Mouse (Mus musculus) liver, adult 2 months (tissue): ENCODE results near the gene Rsph14. TPM values are rescaled to one million over a fixed set of nuclear protein-coding genes. Genes with fewer than 3 reads are reported as not detected.

Experiments
- DNase-seq: peaks from one replicate; pipeline ENCODE4 v3.0.0-alpha.2; 2011; ENCODE audit warnings: low read depth, low spot score; ENCODE audit errors: extremely low read depth
- H3K27ac ChIP-seq: fragments of 200-500 bp; replicated peaks from 2 replicates; pipeline ENCODE4 v1.5.1; 2012; ENCODE audit warnings: low read depth, mild to moderate bottlenecking, control low read depth, inconsistent platforms, low read length; ENCODE audit not compliant: insufficient read depth
- H3K27me3 ChIP-seq: fragments of 200-500 bp; 2 replicates; pipeline ENCODE4 v1.6.1; 2012; ENCODE audit warnings: mild to moderate bottlenecking, moderate library complexity, low read length, inconsistent platforms; ENCODE audit not compliant: control insufficient read depth, insufficient read depth
- H3K36me3 ChIP-seq: fragments of 200-500 bp; 2 replicates; pipeline ENCODE4 v1.6.1; 2012; ENCODE audit warnings: low read length, inconsistent platforms; ENCODE audit not compliant: control insufficient read depth, insufficient read depth
- H3K4me1 ChIP-seq: fragments of 200-500 bp; 2 replicates; pipeline ENCODE4 v1.6.1; 2011; ENCODE audit warnings: low read length; ENCODE audit not compliant: control insufficient read depth, insufficient read depth
- H3K4me3 ChIP-seq: fragments of 200-500 bp; 2 replicates; pipeline ENCODE4 v1.5.1; 2011; ENCODE audit warnings: low read depth, mild to moderate bottlenecking, control low read depth, low read length, moderate library complexity; ENCODE audit not compliant: insufficient read depth
- H3K79me2 ChIP-seq: fragments of 200-500 bp; 2 replicates; pipeline ENCODE4 v1.6.1; 2012; ENCODE audit warnings: inconsistent platforms, mild to moderate bottlenecking, low read length, moderate library complexity; ENCODE audit not compliant: control insufficient read depth, insufficient read depth
- H3K9ac ChIP-seq: fragments of 200-500 bp; 2 replicates; pipeline ENCODE4 v1.6.1; 2012; ENCODE audit warnings: low read depth, mild to moderate bottlenecking, control low read depth, inconsistent platforms, low read length
- CTCF ChIP-seq: fragments of 200-500 bp; IDR thresholded peaks from 2 replicates; pipeline ENCODE4 v1.5.1; 2011; ENCODE audit warnings: low read depth, low read length, control low read depth
- POLR2A ChIP-seq: fragments of 200-500 bp; IDR thresholded peaks from 2 replicates; pipeline ENCODE4 v1.6.1; 2011; ENCODE audit warnings: low read length, control low read depth; ENCODE audit not compliant: insufficient read depth; ENCODE audit errors: extremely low read depth
- WGBS: fragments of 180-500 bp; shearing (Covaris S2); methylation state at CpG from one replicate; pipeline ENCODE4 v1.1.7; 2018; 5-methylcytosine and 5-hydroxymethylcytosine counted together
- polyA plus RNA-seq: library from polyadenylated mRNA; depleted of rRNA; stranded (reverse); fragments of >200 nt; gene quantifications from 2 replicates; pipeline ENCODE4 v1.2.3, GENCODE M21; 2012; rRNA removed
- total RNA-seq: library from RNA; depleted of rRNA; stranded (reverse); fragments of >200 nt; gene quantifications from 2 replicates; pipeline ENCODE4 v1.2.3, GENCODE M21; 2014; rRNA removed

Gene Rsph14
- total and polyA plus RNA-seq, 2 experiments: not detected

GRCm38 (mm10) chr10:74924274-74924673, 108.1 kb downstream of the Rsph14 start:
- 86% methylated on average over 14 of the region's 14 CpGs for WGBS
- H3K27me3 ChIP-seq: no peaks in the 10 kb centered on the region
- no peak overlapping the region for H3K27ac ChIP-seq
- no peak for TF ChIP-seq CTCF
- no peak for TF ChIP-seq POLR2A
- no peak overlapping the region for H3K4me3 ChIP-seq
- H3K36me3 ChIP-seq: no peaks in the 10 kb centered on the region
- H3K9ac ChIP-seq: no peak overlapping the region
- H3K4me1 ChIP-seq: peaks cover 2% of the 10 kb centered on the region; the same call in 1 of the 2 replicates
- DNase-seq: no peak
- H3K79me2 ChIP-seq: no peaks in the 10 kb centered on the region

- Histone ChIP-seq H3K27me3 (no peaks in the 10 kb centered on the region), H3K4me1 (peaks cover 2% of the 10 kb centered on the region; the same call in 1 of the 2 replicates), H3K27ac (no peak overlapping the region), H3K79me2 (no peaks in the 10 kb centered on the region), H3K9ac (no peak overlapping the region), H3K4me3 (no peak overlapping the region), H3K36me3 (no peaks in the 10 kb centered on the region)
- TF ChIP-seq CTCF (peak; percentile 60), POLR2A (no peak)
- no peak for DNase-seq
- WGBS: 53% methylated on average over 6 of the region's 6 CpGs
Observed at GRCm38 (mm10) chr10:74922763-74923162, 109.6 kb downstream of the Rsph14 start.

- DNase-seq: no peak
Observed at GRCm38 (mm10) chr10:74921614-74922013, 110.8 kb downstream of the Rsph14 start.

GRCm38 (mm10) chr10:74920853-74921567, 111.4 kb downstream of the Rsph14 start:
- Histone ChIP-seq H3K4me3 (no peak overlapping the region), H3K9ac (no peak overlapping the region), H3K4me1 (peaks cover 2% of the 10 kb centered on the region; the same call in 1 of the 2 replicates), H3K27ac (no peak overlapping the region), H3K27me3 (no peaks in the 10 kb centered on the region), H3K79me2 (no peaks in the 10 kb centered on the region), H3K36me3 (no peaks in the 10 kb centered on the region)
- WGBS: 45% methylated on average over 17 of the region's 17 CpGs
- peak; percentile 25 for DNase-seq
- no peak for TF ChIP-seq POLR2A
- peak; percentile 93 for TF ChIP-seq CTCF

More at GRCm38 (mm10) chr10:74921614-74922013, 110.8 kb downstream of the Rsph14 start:
- TF ChIP-seq CTCF (no peak), POLR2A (no peak)
- Histone ChIP-seq H3K27ac (no peak overlapping the region), H3K4me3 (no peak overlapping the region), H3K36me3 (no peaks in the 10 kb centered on the region), H3K79me2 (no peaks in the 10 kb centered on the region), H3K9ac (no peak overlapping the region), H3K4me1 (peaks cover 2% of the 10 kb centered on the region; the same call in 1 of the 2 replicates), H3K27me3 (no peaks in the 10 kb centered on the region)
- WGBS: 77% methylated on average over 11 of the region's 11 CpGs

- no peaks in the 10 kb centered on the region for H3K79me2 ChIP-seq
- no peaks in the 10 kb centered on the region for H3K27me3 ChIP-seq
- WGBS: 40% methylated on average over 5 of the region's 5 CpGs
- no peak overlapping the region for H3K27ac ChIP-seq
- H3K9ac ChIP-seq: no peak overlapping the region
- no peak overlapping the region for H3K4me3 ChIP-seq
- TF ChIP-seq POLR2A (no peak), CTCF (no peak)
- DNase-seq: no peak
- H3K4me1 ChIP-seq: no peaks in the 10 kb centered on the region
- no peaks in the 10 kb centered on the region for H3K36me3 ChIP-seq
Observed at GRCm38 (mm10) chr10:74919277-74919676, 113.1 kb downstream of the Rsph14 start.

- no peak overlapping the region for H3K9ac ChIP-seq
- no peaks in the 10 kb centered on the region for H3K79me2 ChIP-seq
- no peak for TF ChIP-seq POLR2A
- TF ChIP-seq CTCF: no peak
- H3K27ac ChIP-seq: no peak overlapping the region
- no peaks in the 10 kb centered on the region for H3K27me3 ChIP-seq
- H3K4me3 ChIP-seq: no peak overlapping the region
- H3K4me1 ChIP-seq: no peaks in the 10 kb centered on the region
- H3K36me3 ChIP-seq: no peaks in the 10 kb centered on the region
- DNase-seq: peak; percentile 47
- WGBS: 28% methylated on average over 2 of the region's 2 CpGs
Observed at GRCm38 (mm10) chr10:74908431-74908830, 124.0 kb downstream of the Rsph14 start.

Other genes starting within 250 kb of the Rsph14 start
- 0.07 and 0.09 TPM in 2 replicates for gene Gnaz, start 65.4 kb downstream of the Rsph14 start, total RNA-seq
- 0.14 TPM in 1 of 2 replicates, not detected in the other for gene Gnaz, start 65.4 kb downstream of the Rsph14 start, polyA plus RNA-seq
- gene Rab36, start 4.5 kb upstream of the Rsph14 start, total RNA-seq: 0.18 and 0.34 TPM in 2 replicates
- gene Rab36, start 4.5 kb upstream of the Rsph14 start, polyA plus RNA-seq: 0.34 and 0.70 TPM in 2 replicates
- gene Bcr, start 28.0 kb upstream of the Rsph14 start, total RNA-seq: 7.5 and 12.0 TPM in 2 replicates
- 14.4 and 14.7 TPM in 2 replicates for gene Bcr, start 28.0 kb upstream of the Rsph14 start, polyA plus RNA-seq
- 10.3 and 10.8 TPM in 2 replicates for gene Specc1l, start 179.5 kb upstream of the Rsph14 start, total RNA-seq
- gene Specc1l, start 179.5 kb upstream of the Rsph14 start, polyA plus RNA-seq: 5.2 and 5.3 TPM in 2 replicates